Mouse (Mus musculus) left cerebral cortex, adult 2 months (tissue): ENCODE results near the gene Il1f10. TPM values are rescaled to one million over a fixed set of nuclear protein-coding genes. Genes with fewer than 3 reads are reported as not detected.

Experiments
- DNase-seq, 2 experiments: peaks; one replicate each; pipeline ENCODE4 v3.0.0; 2021 to 2022; ENCODE audit warnings: low spot score in 2 of 2, mixed read lengths in 1 of 2; ENCODE audit errors: extremely low spot score in 1 of 2
- H3K27ac ChIP-seq: fragments of 200-600 bp; 2 replicates; pipeline ENCODE4 v1.8.1; 2022
- H3K4me3 ChIP-seq: fragments of 200-600 bp; 2 replicates; pipeline ENCODE4 v1.8.1; 2022
- CTCF ChIP-seq: fragments of 200-600 bp; IDR thresholded peaks from 2 replicates; pipeline ENCODE4 v1.8.1; 2022; ENCODE audit warnings: antibody characterized with exemption, mild to moderate bottlenecking, moderate library complexity
- intact Hi-C: fragments of 180-260 bp; cut with DNase I; formaldehyde crosslinking; loops from one replicate; pipeline ENCODE4 v1.15.1; 2025
- long read RNA-seq, 2 experiments: library from polyadenylated mRNA; stranded (forward); transcript quantifications; one replicate each; pipeline ENCODE4 v2.0.0; 2021; ENCODE audit warnings: borderline mapping rate in 2 of 2
- total RNA-seq, 2 experiments: library from RNA; stranded (reverse); gene quantifications; 2 replicates each; pipeline ENCODE4 v1.2.3; 2021

The Il1f10 gene
- not detected for total RNA-seq
- long read RNA-seq, experiment 1 = 0 reads
- long read RNA-seq, experiment 2 = 0 reads

DNA sequence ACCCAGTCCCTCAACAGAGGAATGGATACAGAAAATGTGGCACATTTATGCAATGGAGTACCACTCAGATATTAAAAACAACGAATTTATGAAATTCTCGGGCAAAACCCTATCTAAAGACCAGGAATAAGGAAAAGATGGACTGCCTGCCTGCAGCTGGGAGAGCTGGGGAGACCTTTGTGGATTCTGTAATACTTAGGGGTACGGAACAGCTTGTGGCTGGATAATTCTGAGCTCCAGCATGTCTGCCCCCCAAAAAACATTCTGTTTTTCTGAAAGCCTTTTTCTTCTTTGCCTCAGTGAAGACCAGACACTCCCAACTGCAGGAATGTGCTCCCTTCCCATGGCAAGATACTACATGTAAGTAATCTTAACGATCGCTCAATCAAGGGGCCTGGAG lies at the start of gene Il1f10:
Gene Il1f10 (plus strand): TSS at position 301 of the 400 bp plus-strand sequence.
- Histone ChIP-seq H3K27ac (no peak within 1 kb of the TSS), H3K4me3 (no peak within 1 kb of the TSS)
- no peak for TF ChIP-seq CTCF
- DNase-seq = no peak
- intact Hi-C loops = no loop called here

DNA sequence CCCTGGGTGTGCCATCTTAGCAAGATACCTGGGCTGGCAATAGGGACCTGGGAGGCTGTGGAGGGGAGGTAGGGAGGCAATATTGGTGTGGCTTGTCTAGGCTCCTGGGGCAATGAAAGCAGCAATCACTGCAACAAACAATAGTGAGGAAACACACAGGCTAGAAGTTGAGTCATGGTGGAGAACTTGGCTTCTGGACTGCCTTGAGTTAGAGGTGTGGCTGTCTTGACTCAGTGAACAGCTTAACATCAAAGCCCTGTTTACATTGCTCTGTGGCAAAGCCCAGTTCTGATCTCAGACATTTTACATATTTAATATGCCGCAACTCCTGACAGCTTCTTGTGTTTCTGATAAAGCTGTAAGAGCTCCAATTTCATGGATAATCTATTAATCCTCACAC lies 23.5 kb upstream of the Il1f10 start:
- Histone ChIP-seq H3K4me3 (no peak overlapping the region), H3K27ac (no peak overlapping the region)
- DNase-seq = no peak
- no peak for TF ChIP-seq CTCF
- intact Hi-C loops = no loop called here

DNA sequence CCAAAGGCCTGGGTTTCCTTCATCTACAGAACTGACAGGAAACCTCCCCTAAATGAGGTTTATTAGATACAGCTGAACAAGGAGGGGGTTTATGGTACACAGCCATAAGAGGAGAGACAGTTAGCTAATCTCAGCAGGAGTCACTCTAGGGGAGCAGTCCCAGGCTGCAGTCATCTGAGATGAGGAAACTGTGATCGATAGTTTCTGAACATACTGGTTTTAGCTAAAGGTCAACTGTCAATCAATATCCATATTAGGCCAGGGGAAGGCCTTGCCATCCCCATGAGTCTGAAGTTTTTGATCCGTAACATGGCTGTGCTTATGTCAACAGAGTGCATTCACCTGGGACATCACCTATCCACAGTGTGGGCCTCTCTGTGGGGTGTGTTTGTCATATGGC lies 17.4 kb upstream of the Il1f10 start:
- no peak overlapping the region for H3K27ac ChIP-seq
- H3K4me3 ChIP-seq = no peak overlapping the region
- DNase-seq = no peak
- intact Hi-C loops = no loop called here
- TF ChIP-seq CTCF = no peak

DNA sequence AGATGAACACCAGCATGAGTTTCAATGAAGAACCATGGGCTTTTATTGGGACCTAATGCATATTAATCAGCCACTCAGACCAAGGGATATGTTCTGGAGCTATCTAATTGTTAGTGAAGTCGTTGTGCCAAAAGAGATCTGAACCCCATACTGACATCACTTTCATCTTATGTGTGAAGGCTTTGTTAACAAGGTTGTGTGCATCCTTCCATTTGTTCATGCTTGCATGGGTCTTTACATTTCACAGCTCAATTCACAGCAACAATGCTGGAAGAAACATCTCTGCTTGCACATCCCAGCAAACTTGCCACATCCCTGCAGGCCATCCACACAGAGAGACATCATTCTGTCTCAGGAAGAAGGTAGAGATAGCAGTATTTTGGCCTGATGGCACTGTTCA lies 15.8 kb upstream of the Il1f10 start:
- Histone ChIP-seq H3K27ac (no peak overlapping the region), H3K4me3 (no peak overlapping the region)
- DNase-seq = no peak
- TF ChIP-seq CTCF = no peak
- intact Hi-C loops = no loop called here

DNA sequence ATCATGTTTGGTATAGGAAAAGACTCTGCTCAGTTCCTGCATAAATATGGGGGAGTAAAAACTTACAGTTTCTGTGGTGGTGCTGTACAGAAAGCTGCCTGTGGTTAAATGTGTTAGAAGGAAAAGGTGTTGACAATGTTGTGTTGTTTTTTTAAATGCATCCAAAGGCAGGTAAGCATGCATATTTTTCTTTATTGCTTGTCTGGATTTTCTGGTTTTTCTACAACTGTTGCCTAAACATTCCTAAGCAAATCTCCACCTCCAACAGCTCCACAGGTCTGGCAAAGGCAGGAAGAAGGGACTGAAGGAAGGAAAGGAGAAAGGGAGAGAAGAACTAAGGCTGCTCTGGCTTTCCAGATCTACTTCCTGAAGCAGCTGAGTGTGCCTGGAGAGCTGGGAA lies 14.3 kb upstream of the Il1f10 start, which contains the start of gene Il1f5:
Gene Il1f5 (plus strand): TSS at position 301 of the 400 bp plus-strand sequence.
- intact Hi-C loops = no loop called here
- TF ChIP-seq CTCF = no peak
- Histone ChIP-seq H3K27ac (no peak within 1 kb of the TSS), H3K4me3 (no peak within 1 kb of the TSS)
- DNase-seq = no peak

DNA sequence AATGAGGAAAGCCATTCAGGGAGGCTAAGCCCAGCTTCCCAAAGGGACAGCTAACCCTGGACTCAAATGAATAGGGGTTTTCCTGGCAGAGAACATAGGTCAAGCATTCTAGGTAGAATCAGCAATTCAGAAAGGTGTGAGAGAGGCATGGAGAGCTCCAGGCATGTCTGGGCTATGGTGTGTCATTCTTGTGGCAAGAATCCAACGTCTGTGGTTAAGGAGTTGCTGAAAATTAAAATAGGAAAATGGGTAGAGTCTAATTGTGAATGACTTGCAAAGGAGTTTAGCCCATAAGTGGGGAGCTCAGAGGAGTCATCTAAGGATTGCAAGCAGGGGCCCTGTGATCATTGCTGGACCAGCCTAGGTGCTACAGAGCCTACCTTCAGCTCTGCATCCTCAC lies 3.6 kb downstream of the Il1f10 start:
- intact Hi-C loops = loop anchor here (5.0 kb wide), 1 partner anchor 63 kb away; no protein-coding TSS in a partner anchor
- Histone ChIP-seq H3K27ac (no peak overlapping the region), H3K4me3 (no peak overlapping the region)
- DNase-seq = no peak
- no peak for TF ChIP-seq CTCF

DNA sequence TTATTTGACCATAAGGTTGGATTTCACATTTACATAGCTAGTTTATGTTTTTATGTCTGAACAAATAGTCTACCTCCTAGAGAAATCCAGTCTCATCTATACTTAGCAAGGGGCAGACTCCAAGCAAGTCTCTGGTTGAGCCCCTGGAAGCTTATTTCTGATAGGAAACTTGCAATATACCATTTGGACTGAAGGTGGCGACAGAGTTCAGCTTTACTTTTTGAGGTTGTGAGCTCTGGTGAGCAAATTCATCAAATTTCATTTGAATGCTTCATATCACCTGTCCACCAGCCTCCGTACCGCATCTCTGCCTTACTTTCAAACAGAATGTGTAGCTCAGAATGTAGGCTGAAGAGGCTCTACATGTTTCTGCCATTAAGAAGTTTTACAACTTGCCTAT lies 5.8 kb downstream of the Il1f10 start:
- intact Hi-C loops = loop anchor here (1.0 to 5.0 kb wide), 3 partner anchors 60 to 271 kb away; no protein-coding TSS in a partner anchor
- TF ChIP-seq CTCF = peak; percentile 83
- H3K4me3 ChIP-seq = no peak overlapping the region
- no peak overlapping the region for H3K27ac ChIP-seq
- DNase-seq = peak; percentile 24 to 51

DNA sequence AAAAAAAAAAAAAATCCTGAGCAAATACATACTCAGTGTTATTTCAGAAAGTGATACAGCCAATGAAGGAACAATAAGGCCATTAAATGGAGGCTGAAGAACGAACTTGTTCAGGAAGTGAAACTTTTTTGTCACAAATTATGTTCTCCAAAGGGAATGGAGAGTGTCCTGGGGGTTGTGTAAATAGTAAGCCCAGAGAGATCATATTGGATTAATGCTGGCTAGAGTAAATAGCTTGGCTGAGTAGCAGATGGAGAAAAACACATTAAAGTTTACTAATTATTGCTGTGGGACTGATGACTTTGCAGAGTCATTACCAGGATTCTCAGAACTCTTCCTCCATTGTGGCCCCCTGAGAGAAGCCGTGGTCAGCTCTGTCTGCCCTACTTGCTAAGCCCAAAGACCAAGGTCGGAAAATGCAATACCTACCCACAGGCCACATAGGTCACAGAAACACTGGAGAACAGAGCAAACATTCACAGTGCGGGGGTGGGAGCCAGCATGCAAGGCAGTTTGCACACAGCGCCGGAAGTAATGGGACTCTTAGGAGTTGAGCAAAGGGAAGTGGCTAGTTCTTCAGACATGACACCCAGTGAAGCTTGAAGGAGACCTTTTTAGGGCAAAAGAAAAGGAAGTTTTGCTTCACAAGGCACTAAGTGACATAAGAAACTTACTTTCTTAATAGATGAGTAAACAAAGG lies 20.5 kb downstream of the Il1f10 start:
- no peak for TF ChIP-seq CTCF
- Histone ChIP-seq H3K27ac (no peak overlapping the region), H3K4me3 (no peak overlapping the region)
- intact Hi-C loops = no loop called here
- DNase-seq = no peak

DNA sequence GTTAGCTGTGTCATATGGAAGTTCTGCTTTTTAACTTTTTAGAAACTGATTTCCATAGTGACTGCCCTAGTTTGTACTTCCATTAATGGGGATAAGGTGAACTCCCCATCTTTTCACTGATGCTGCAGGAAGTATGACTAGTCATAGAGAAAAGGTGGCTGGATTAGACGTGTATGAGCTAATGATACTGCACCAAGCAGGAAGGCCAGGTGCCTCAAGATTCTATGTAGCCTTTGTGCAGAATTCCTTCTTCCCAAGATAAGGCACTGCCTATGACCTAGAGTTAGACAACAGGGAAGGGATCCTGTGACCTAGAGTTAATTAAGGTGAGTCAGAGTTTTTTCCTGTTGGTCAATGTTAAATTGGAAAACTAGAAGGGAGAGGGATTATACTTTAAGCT lies 25.9 kb downstream of the Il1f10 start:
- TF ChIP-seq CTCF = no peak
- intact Hi-C loops = no loop called here
- no peak overlapping the region for H3K27ac ChIP-seq
- DNase-seq = no peak
- no peak overlapping the region for H3K4me3 ChIP-seq

DNA sequence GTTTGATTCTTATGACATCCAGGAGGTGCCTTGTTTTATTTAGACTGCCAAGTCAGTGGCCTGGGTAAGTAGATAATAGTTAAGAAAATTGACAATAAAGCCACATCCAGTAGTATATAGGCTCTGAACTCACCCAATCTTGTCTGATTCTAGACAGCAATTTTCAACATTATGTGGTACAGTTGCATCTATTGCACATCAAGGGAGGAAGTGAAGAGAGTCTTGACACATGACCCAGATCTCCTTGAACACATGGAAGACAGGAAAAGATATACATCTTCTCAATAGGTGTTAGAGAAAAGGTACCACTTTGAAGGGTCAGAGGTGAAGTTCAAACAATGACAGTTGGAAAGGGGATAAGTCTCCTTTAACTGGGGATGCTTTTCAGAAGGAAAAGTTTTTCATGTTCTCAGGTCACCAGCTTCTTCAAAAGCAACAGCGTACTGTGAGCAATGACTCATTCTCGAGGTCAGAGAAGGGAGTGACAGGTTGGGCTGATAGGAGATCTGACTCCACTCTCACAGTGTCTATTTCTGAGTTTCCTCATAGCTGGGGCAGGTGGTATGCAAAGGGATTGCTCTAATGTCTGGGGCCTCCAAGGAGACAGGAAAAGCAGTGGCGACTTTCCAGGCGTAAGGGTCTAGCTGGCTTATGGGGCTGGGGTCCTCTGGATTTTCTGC lies 27.1 kb downstream of the Il1f10 start:
- intact Hi-C loops = no loop called here
- DNase-seq = no peak
- no peak for TF ChIP-seq CTCF
- no peak overlapping the region for H3K4me3 ChIP-seq
- no peak overlapping the region for H3K27ac ChIP-seq

DNA sequence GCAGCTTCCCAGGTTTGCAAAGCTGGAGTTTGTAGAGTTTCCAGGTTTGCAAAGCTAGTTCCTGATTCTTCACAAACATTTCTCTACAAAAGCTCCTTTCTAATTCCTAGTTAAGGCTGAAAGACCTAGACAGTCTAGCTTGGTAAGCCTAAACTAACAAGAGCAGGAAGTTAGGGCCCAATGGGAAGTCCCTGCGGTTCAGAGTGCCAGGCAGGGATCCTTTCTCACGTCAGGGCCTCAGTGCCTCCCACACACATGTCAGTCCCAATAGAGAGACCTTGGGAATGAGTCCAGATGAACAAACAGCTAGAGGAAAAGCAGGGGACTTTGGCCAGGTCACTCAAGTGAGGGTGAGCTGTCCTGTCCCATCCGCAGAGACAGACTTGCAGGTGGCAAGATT lies 44.3 kb downstream of the Il1f10 start:
- no peak for DNase-seq
- intact Hi-C loops = no loop called here
- Histone ChIP-seq H3K4me3 (no peak overlapping the region), H3K27ac (no peak overlapping the region)
- TF ChIP-seq CTCF = no peak

DNA sequence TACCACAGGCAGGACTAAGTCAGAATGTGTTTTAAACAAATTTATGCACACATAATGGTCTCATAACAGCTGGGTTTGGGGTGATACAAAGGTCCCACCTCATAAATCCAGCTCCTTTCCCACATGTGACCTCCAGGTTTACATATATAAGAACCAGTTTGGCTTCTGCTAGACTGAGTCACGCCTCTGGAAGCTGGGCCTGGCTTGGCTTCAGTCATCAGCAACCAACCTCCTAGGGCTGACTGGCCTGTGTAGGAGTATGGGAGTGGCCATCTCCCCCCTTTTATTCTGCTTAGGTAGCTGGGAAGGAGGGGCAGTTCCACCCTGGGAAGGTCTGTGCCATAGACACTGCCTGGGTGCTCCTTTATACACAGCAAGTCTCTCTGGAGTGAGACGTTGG lies 45.5 kb downstream of the Il1f10 start, which contains the start of gene Il1rn:
Gene Il1rn (plus strand): TSS at position 309 of the 400 bp plus-strand sequence.
- Histone ChIP-seq H3K27ac (no peak within 1 kb of the TSS), H3K4me3 (no peak within 1 kb of the TSS)
- no peak for DNase-seq
- intact Hi-C loops = no loop called here
- no peak for TF ChIP-seq CTCF
